Mouse (Mus musculus): Measurements from ENCODE around the gene Il20. TPM values are rescaled to one million over a fixed set of nuclear protein-coding genes. Genes with fewer than 3 reads are reported as not detected.

The Il20 gene
- polyA plus RNA-seq, 1 experiment from 2014 or later = not detected

- no peaks in the 10 kb centered on the region for H3K9me3 ChIP-seq (ENCODE audit: control insufficient read depth, low read length)
- no peak overlapping the region for H3K4me3 ChIP-seq (ENCODE audit: low read depth, low read length)
- no peaks in the 10 kb centered on the region for H3K4me1 ChIP-seq (ENCODE audit: control insufficient read depth, insufficient read depth, low read length)
- H3K4me2 ChIP-seq = no peak overlapping the region
- H3K27me3 ChIP-seq (ENCODE audit: control insufficient read depth, insufficient read depth, low read length) = no peaks in the 10 kb centered on the region
- ATAC-seq (ENCODE audit: low FRiP score) (no peak), DNase-seq (ENCODE audit: low spot score, missing footprints) (no peak)
- 88% methylated on average over 7 of the region's 7 CpGs for WGBS
- no peak overlapping the region for H3K27ac ChIP-seq (ENCODE audit: low read depth, low read length)
- no peaks in the 10 kb centered on the region for H3K36me3 ChIP-seq (ENCODE audit: control insufficient read depth, insufficient read depth, low read length)
- H3K9ac ChIP-seq (ENCODE audit: low read length) = no peak overlapping the region
Observed at GRCm38 (mm10) chr1:130902505-130902904, 8.7 kb downstream of the Il20 start.

GRCm38 (mm10) chr1:130894468-130894867 is 16.8 kb downstream of the Il20 start:
- Histone ChIP-seq H3K27ac (ENCODE audit: low read depth, low read length) (no peak overlapping the region), H3K4me1 (ENCODE audit: control insufficient read depth, insufficient read depth, low read length) (no peaks in the 10 kb centered on the region), H3K27me3 (ENCODE audit: control insufficient read depth, insufficient read depth, low read length) (no peaks in the 10 kb centered on the region), H3K9me3 (ENCODE audit: control insufficient read depth, low read length) (no peaks in the 10 kb centered on the region), H3K4me2 (no peak overlapping the region), H3K36me3 (ENCODE audit: control insufficient read depth, insufficient read depth, low read length) (no peaks in the 10 kb centered on the region), H3K9ac (ENCODE audit: low read length) (no peak overlapping the region), H3K4me3 (ENCODE audit: low read depth, low read length) (no peak overlapping the region)
- DNase-seq (ENCODE audit: low spot score, missing footprints) = peak; percentile 60
- 26% methylated on average over 6 of the region's 6 CpGs for WGBS
- no peak for ATAC-seq (ENCODE audit: low FRiP score)

- Histone ChIP-seq H3K9ac (ENCODE audit: low read length) (no peak overlapping the region), H3K27me3 (ENCODE audit: control insufficient read depth, insufficient read depth, low read length) (no peaks in the 10 kb centered on the region), H3K9me3 (ENCODE audit: control insufficient read depth, low read length) (no peaks in the 10 kb centered on the region), H3K4me1 (ENCODE audit: control insufficient read depth, insufficient read depth, low read length) (no peaks in the 10 kb centered on the region), H3K27ac (ENCODE audit: low read depth, low read length) (no peak overlapping the region), H3K4me2 (no peak overlapping the region), H3K36me3 (ENCODE audit: control insufficient read depth, insufficient read depth, low read length) (no peaks in the 10 kb centered on the region), H3K4me3 (ENCODE audit: low read depth, low read length) (no peak overlapping the region)
- ATAC-seq (ENCODE audit: low FRiP score) (no peak), DNase-seq (ENCODE audit: low spot score, missing footprints) (peak; percentile 45)
- WGBS = 71% methylated on average over 9 of the region's 9 CpGs
Observed at GRCm38 (mm10) chr1:130893329-130894040, 17.8 kb downstream of the Il20 start.

GRCm38 (mm10) chr1:130892446-130892845 is 18.8 kb downstream of the Il20 start:
- Histone ChIP-seq H3K4me3 (ENCODE audit: low read depth, low read length) (no peak overlapping the region), H3K9ac (ENCODE audit: low read length) (no peak overlapping the region), H3K27me3 (ENCODE audit: control insufficient read depth, insufficient read depth, low read length) (no peaks in the 10 kb centered on the region), H3K9me3 (ENCODE audit: control insufficient read depth, low read length) (no peaks in the 10 kb centered on the region), H3K27ac (ENCODE audit: low read depth, low read length) (no peak overlapping the region), H3K4me1 (ENCODE audit: control insufficient read depth, insufficient read depth, low read length) (no peaks in the 10 kb centered on the region), H3K36me3 (ENCODE audit: control insufficient read depth, insufficient read depth, low read length) (no peaks in the 10 kb centered on the region), H3K4me2 (no peak overlapping the region)
- DNase-seq (ENCODE audit: low spot score, missing footprints) = peak; percentile 72
- WGBS = 74% methylated on average over 1 of the region's 1 CpGs
- ATAC-seq (ENCODE audit: low FRiP score) = no peak

- H3K36me3 ChIP-seq (ENCODE audit: control insufficient read depth, insufficient read depth, low read length) = no peaks in the 10 kb centered on the region
- H3K4me3 ChIP-seq (ENCODE audit: low read depth, low read length) = no peak within 1 kb of the TSS
- no peaks in the 10 kb centered on the region for H3K9me3 ChIP-seq (ENCODE audit: control insufficient read depth, low read length)
- no peak within 1 kb of the TSS for H3K4me2 ChIP-seq
- no peaks in the 10 kb centered on the region for H3K4me1 ChIP-seq (ENCODE audit: control insufficient read depth, insufficient read depth, low read length)
- DNase-seq (ENCODE audit: low spot score, missing footprints) = no peak
- H3K27me3 ChIP-seq (ENCODE audit: control insufficient read depth, insufficient read depth, low read length) = no peaks in the 10 kb centered on the region
- no peak within 1 kb of the TSS for H3K9ac ChIP-seq (ENCODE audit: low read length)
- ATAC-seq (ENCODE audit: low FRiP score) = no peak
- no peak within 1 kb of the TSS for H3K27ac ChIP-seq (ENCODE audit: low read depth, low read length)
Observed at GRCm38 (mm10) chr1:130887354-130887753, 23.9 kb downstream of the Il20 start, which contains the start of gene Il24. Gene Il24, minus strand, starts transcription at chr1:130887454.

GRCm38 (mm10) chr1:130883146-130883545 is 28.1 kb downstream of the Il20 start:
- peaks cover 4% of the 10 kb centered on the region for H3K27me3 ChIP-seq (ENCODE audit: control insufficient read depth, insufficient read depth, low read length)
- H3K36me3 ChIP-seq (ENCODE audit: control insufficient read depth, insufficient read depth, low read length) = no peaks in the 10 kb centered on the region
- WGBS = 83% methylated on average over 4 of the region's 4 CpGs
- no peaks in the 10 kb centered on the region for H3K9me3 ChIP-seq (ENCODE audit: control insufficient read depth, low read length)
- H3K4me2 ChIP-seq = no peak overlapping the region
- H3K4me1 ChIP-seq (ENCODE audit: control insufficient read depth, insufficient read depth, low read length) = peaks cover 3% of the 10 kb centered on the region
- no peak overlapping the region for H3K9ac ChIP-seq (ENCODE audit: low read length)
- peak; percentile 54 for DNase-seq (ENCODE audit: low spot score, missing footprints)
- H3K27ac ChIP-seq (ENCODE audit: low read depth, low read length) = no peak overlapping the region
- no peak for ATAC-seq (ENCODE audit: low FRiP score)
- no peak overlapping the region for H3K4me3 ChIP-seq (ENCODE audit: low read depth, low read length)

GRCm38 (mm10) chr1:130879927-130880326 is 31.3 kb downstream of the Il20 start:
- Histone ChIP-seq H3K36me3 (ENCODE audit: control insufficient read depth, insufficient read depth, low read length) (no peaks in the 10 kb centered on the region), H3K4me1 (ENCODE audit: control insufficient read depth, insufficient read depth, low read length) (peaks cover 5% of the 10 kb centered on the region), H3K9ac (ENCODE audit: low read length) (no peak overlapping the region), H3K9me3 (ENCODE audit: control insufficient read depth, low read length) (no peaks in the 10 kb centered on the region), H3K4me3 (ENCODE audit: low read depth, low read length) (no peak overlapping the region), H3K27ac (ENCODE audit: low read depth, low read length) (no peak overlapping the region), H3K27me3 (ENCODE audit: control insufficient read depth, insufficient read depth, low read length) (peaks cover 11% of the 10 kb centered on the region), H3K4me2 (no peak overlapping the region)
- DNase-seq (ENCODE audit: low spot score, missing footprints) (no peak), ATAC-seq (ENCODE audit: low FRiP score) (no peak)
- 95% methylated on average over 7 of the region's 7 CpGs for WGBS

- Histone ChIP-seq H3K9me3 (ENCODE audit: control insufficient read depth, low read length) (no peaks in the 10 kb centered on the region), H3K4me2 (peak overlapping the region; percentile 85), H3K27ac (ENCODE audit: low read depth, low read length) (no peak overlapping the region), H3K4me3 (ENCODE audit: low read depth, low read length) (peak overlapping the region; percentile 44), H3K27me3 (ENCODE audit: control insufficient read depth, insufficient read depth, low read length) (peaks cover 11% of the 10 kb centered on the region), H3K36me3 (ENCODE audit: control insufficient read depth, insufficient read depth, low read length) (no peaks in the 10 kb centered on the region), H3K4me1 (ENCODE audit: control insufficient read depth, insufficient read depth, low read length) (peaks cover 5% of the 10 kb centered on the region), H3K9ac (ENCODE audit: low read length) (peak overlapping the region; percentile 54)
- WGBS = 4% methylated on average over 43 of the region's 43 CpGs
- DNase-seq (ENCODE audit: low spot score, missing footprints) (peak; percentile 91), ATAC-seq (ENCODE audit: low FRiP score) (peak; percentile 77)
Observed at GRCm38 (mm10) chr1:130877889-130878614, 33.2 kb downstream of the Il20 start.

GRCm38 (mm10) chr1:130876931-130877509 is 34.2 kb downstream of the Il20 start:
- no peak overlapping the region for H3K27ac ChIP-seq (ENCODE audit: low read depth, low read length)
- H3K27me3 ChIP-seq (ENCODE audit: control insufficient read depth, insufficient read depth, low read length) = peaks cover 11% of the 10 kb centered on the region
- H3K9ac ChIP-seq (ENCODE audit: low read length) = no peak overlapping the region
- ATAC-seq (ENCODE audit: low FRiP score) (no peak), DNase-seq (ENCODE audit: low spot score, missing footprints) (peak; percentile 92)
- H3K4me2 ChIP-seq = no peak overlapping the region
- no peaks in the 10 kb centered on the region for H3K9me3 ChIP-seq (ENCODE audit: control insufficient read depth, low read length)
- H3K4me1 ChIP-seq (ENCODE audit: control insufficient read depth, insufficient read depth, low read length) = peaks cover 5% of the 10 kb centered on the region
- 21% methylated on average over 3 of the region's 3 CpGs for WGBS
- H3K4me3 ChIP-seq (ENCODE audit: low read depth, low read length) = no peak overlapping the region
- H3K36me3 ChIP-seq (ENCODE audit: control insufficient read depth, insufficient read depth, low read length) = no peaks in the 10 kb centered on the region

All from midbrain, embryonic 11.5 days (tissue).